Mouse (Mus musculus): ENCODE measurements around the gene Chml.

Gene Chml

GRCm38 (mm10) chr1:175659900-175660299, 32.8 kb downstream of the Chml start:
- DNase-seq (ENCODE audit: low read depth, low spot score) = no peak

- no peak for DNase-seq (ENCODE audit: low read depth, low spot score)
These were observed 44.1 kb downstream of the Chml start for GRCm38 (mm10) chr1:175648615-175649014.

- no peak for DNase-seq (ENCODE audit: low read depth, low spot score)
These were observed 45.7 kb downstream of the Chml start for GRCm38 (mm10) chr1:175646952-175647351.

GRCm38 (mm10) chr1:175643496-175644265, 49.0 kb downstream of the Chml start:
- DNase-seq (ENCODE audit: low read depth, low spot score) = no peak

- no peak for DNase-seq (ENCODE audit: low read depth, low spot score)
These were observed 52.1 kb downstream of the Chml start for GRCm38 (mm10) chr1:175640435-175641150.

GRCm38 (mm10) chr1:175639072-175639471, 53.6 kb downstream of the Chml start:
- no peak for DNase-seq (ENCODE audit: low read depth, low spot score)

- no peak for DNase-seq (ENCODE audit: low read depth, low spot score)
These were observed 55.0 kb downstream of the Chml start for GRCm38 (mm10) chr1:175637677-175638076.

- no peak for DNase-seq (ENCODE audit: low read depth, low spot score)
These were observed 60.2 kb downstream of the Chml start for GRCm38 (mm10) chr1:175632470-175632869.
